Mouse (Mus musculus) lung, embryonic 16.5 days (tissue): ENCODE results near the gene Hdc. TPM values are rescaled to one million over a fixed set of nuclear protein-coding genes. Genes with fewer than 3 reads are reported as not detected.

Experiments used
- ATAC-seq: fragments of 200-750 bp; cut with Nextera tagmentation; 2 replicates; pipeline ENCODE4 v1.8.0; 2017; ENCODE audit warnings: low read depth, mild to moderate bottlenecking, moderate library complexity
- H3K27ac ChIP-seq: fragments of 300-500 bp; sonication (generic); 2 replicates; pipeline ENCODE4 v1.5.1; 2014; ENCODE audit warnings: mild to moderate bottlenecking, control low read depth, low read length
- H3K27me3 ChIP-seq: fragments of 300-500 bp; sonication (generic); 2 replicates; pipeline ENCODE4 v1.6.1; 2014; ENCODE audit warnings: low read depth, low read length, mixed read lengths; ENCODE audit not compliant: control insufficient read depth, insufficient read depth
- H3K36me3 ChIP-seq: fragments of 300-500 bp; sonication (generic); 2 replicates; pipeline ENCODE4 v1.6.1; 2014; ENCODE audit warnings: low read length; ENCODE audit not compliant: control insufficient read depth, insufficient read depth
- H3K4me1 ChIP-seq: fragments of 300-500 bp; sonication (generic); replicated peaks from 2 replicates; pipeline ENCODE4 v1.6.1; 2014; ENCODE audit warnings: low read length, mixed read lengths; ENCODE audit not compliant: control insufficient read depth, insufficient read depth
- H3K4me2 ChIP-seq: fragments of 300-500 bp; sonication (generic); 2 replicates; pipeline ENCODE4 v1.6.1; 2014; ENCODE audit warnings: low read depth, low read length, control low read depth
- H3K4me3 ChIP-seq: fragments of 300-500 bp; sonication (generic); 2 replicates; pipeline ENCODE4 v1.5.1; 2014; ENCODE audit warnings: mild to moderate bottlenecking, low read length, control low read depth
- H3K9ac ChIP-seq: fragments of 300-500 bp; sonication (generic); 2 replicates; pipeline ENCODE4 v1.6.1; 2014; ENCODE audit warnings: low read length, control low read depth
- H3K9me3 ChIP-seq: fragments of 300-500 bp; sonication (generic); 2 replicates; pipeline ENCODE4 v1.6.1; 2016; ENCODE audit warnings: low read length; ENCODE audit not compliant: control insufficient read depth
- WGBS: fragments of 180-500 bp; shearing (Covaris S2); extraction: QIAGEN DNeasy Blood & Tissue Kit; methylation state at CpG from one replicate; pipeline ENCODE4 v1.1.7; 2014; 5-methylcytosine and 5-hydroxymethylcytosine counted together
- polyA plus RNA-seq: library from polyadenylated mRNA; unstranded; fragments of >200 nt; fragmentation: Nextera tagmentation; extraction: Ambion mirVana; gene quantifications from 2 replicates; pipeline ENCODE4 v1.2.1, GENCODE M21; 2015

Gene Hdc
- 12.3 and 16.9 TPM in 2 replicates for polyA plus RNA-seq

GRCm38 (mm10) chr2:126619249-126619704 lies at the start of gene Hdc:
Gene Hdc, minus strand, starts transcription at chr2:126619299.
- WGBS = 53% methylated on average over 14 of the region's 14 CpGs
- Histone ChIP-seq H3K36me3 (no peaks in the 10 kb centered on the region), H3K27me3 (no peaks in the 10 kb centered on the region), H3K4me3 (no peak within 1 kb of the TSS), H3K9ac (no peak within 1 kb of the TSS), H3K4me2 (no peak within 1 kb of the TSS), H3K9me3 (no peaks in the 10 kb centered on the region), H3K4me1 (no peaks in the 10 kb centered on the region), H3K27ac (no peak within 1 kb of the TSS)
- ATAC-seq = no peak

- ATAC-seq = no peak
Observed at GRCm38 (mm10) chr2:126668621-126669252, 49.6 kb upstream of the Hdc start.

DNA sequence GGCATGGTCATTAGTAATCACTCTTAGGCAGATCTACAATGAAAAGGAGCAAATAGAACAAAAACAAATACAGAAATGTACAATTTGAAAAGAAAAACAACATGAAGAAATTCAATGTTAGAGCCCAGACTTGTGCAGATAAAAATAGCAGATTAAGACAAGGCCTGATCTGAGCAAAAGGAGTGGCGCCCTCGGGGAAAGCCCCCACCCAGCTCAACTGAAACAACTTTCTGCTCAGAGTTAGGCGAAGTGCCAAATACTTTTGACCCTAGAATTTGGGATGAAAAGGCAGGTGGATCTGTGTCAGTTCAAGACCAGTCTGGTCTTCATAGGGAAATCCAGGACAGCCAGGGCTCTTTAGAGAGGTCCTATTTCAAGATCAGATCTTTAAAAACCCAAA lies 46.9 kb upstream of the Hdc start:
- H3K4me2 ChIP-seq = no peak overlapping the region
- H3K9me3 ChIP-seq = no peaks in the 10 kb centered on the region
- H3K4me3 ChIP-seq = no peak overlapping the region
- H3K36me3 ChIP-seq = no peaks in the 10 kb centered on the region
- no peaks in the 10 kb centered on the region for H3K27me3 ChIP-seq
- ATAC-seq = no peak
- no peak overlapping the region for H3K27ac ChIP-seq
- H3K4me1 ChIP-seq = no peaks in the 10 kb centered on the region
- H3K9ac ChIP-seq = no peak overlapping the region
- WGBS = 75% methylated on average over 3 of the region's 3 CpGs

More at GRCm38 (mm10) chr2:126668621-126669252, 49.6 kb upstream of the Hdc start:
- no peak overlapping the region for H3K9ac ChIP-seq
- H3K27ac ChIP-seq = no peak overlapping the region
- H3K4me3 ChIP-seq = no peak overlapping the region
- H3K9me3 ChIP-seq = no peaks in the 10 kb centered on the region
- 80% methylated on average over 5 of the region's 5 CpGs for WGBS
- H3K27me3 ChIP-seq = no peaks in the 10 kb centered on the region
- H3K4me1 ChIP-seq = peaks cover 11% of the 10 kb centered on the region
- no peaks in the 10 kb centered on the region for H3K36me3 ChIP-seq
- no peak overlapping the region for H3K4me2 ChIP-seq

GRCm38 (mm10) chr2:126663481-126663880 lies 44.4 kb upstream of the Hdc start:
- H3K4me1 ChIP-seq = no peaks in the 10 kb centered on the region
- H3K4me2 ChIP-seq = no peak overlapping the region
- ATAC-seq = no peak
- H3K9me3 ChIP-seq = no peaks in the 10 kb centered on the region
- H3K27me3 ChIP-seq = no peaks in the 10 kb centered on the region
- H3K4me3 ChIP-seq = no peak overlapping the region
- no peaks in the 10 kb centered on the region for H3K36me3 ChIP-seq
- no peak overlapping the region for H3K27ac ChIP-seq
- 40% methylated on average over 4 of the region's 4 CpGs for whole genome bisulfite sequencing
- no peak overlapping the region for H3K9ac ChIP-seq

DNA sequence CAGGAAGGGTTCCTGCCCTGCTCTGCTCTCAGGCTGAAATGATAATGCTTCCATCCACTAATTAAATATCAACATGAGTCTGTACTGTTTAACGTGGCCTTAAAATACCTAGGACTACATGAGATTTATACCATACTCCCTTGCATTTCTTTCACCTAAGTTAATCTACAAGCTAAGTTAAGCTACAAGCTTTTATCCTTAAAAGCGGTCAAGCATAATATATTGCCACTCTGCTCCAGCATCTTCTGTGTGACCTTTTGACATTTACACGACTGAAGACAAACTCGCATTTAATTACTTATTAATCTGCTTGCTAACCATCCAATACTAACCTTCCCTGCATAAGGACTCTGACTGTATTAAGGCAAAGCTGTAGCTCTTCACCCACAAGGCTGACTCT lies 33.8 kb upstream of the Hdc start:
- no peak overlapping the region for H3K27ac ChIP-seq

DNA sequence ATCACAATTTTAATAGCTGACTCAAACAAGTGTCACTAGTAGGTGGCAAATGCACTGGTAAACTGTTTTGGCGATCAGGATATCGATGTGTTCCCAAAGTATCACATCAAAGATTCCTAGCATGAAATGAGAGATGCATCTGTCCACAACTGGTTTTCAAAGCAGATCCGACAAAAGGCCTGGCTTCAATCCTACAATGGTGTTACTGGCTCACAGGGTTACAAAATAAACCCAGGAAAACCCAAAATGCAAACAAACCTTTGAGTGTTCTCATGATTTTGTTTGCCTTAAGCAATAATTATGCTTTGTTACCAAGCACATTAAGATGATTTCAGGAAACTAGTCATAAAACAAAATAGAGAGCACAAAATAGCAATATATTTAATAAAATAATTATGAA lies 28.7 kb upstream of the Hdc start:
- H3K4me1 ChIP-seq = no peaks in the 10 kb centered on the region
- H3K27me3 ChIP-seq = no peaks in the 10 kb centered on the region
- no peak overlapping the region for H3K27ac ChIP-seq
- WGBS = 78% methylated on average over 3 of the region's 3 CpGs
- H3K9ac ChIP-seq = no peak overlapping the region
- H3K4me3 ChIP-seq = no peak overlapping the region
- no peak overlapping the region for H3K4me2 ChIP-seq
- H3K9me3 ChIP-seq = no peaks in the 10 kb centered on the region
- no peak for ATAC-seq
- peaks cover 44% of the 10 kb centered on the region for H3K36me3 ChIP-seq

More for the DNA sequence above, 33.8 kb upstream of the Hdc start:
- Histone ChIP-seq H3K9me3 (no peaks in the 10 kb centered on the region), H3K4me3 (no peak overlapping the region), H3K36me3 (peaks cover 29% of the 10 kb centered on the region), H3K4me2 (no peak overlapping the region), H3K4me1 (no peaks in the 10 kb centered on the region), H3K27me3 (no peaks in the 10 kb centered on the region), H3K9ac (no peak overlapping the region)
- ATAC-seq = no peak
- WGBS = 77% methylated on average over 4 of the region's 4 CpGs

DNA sequence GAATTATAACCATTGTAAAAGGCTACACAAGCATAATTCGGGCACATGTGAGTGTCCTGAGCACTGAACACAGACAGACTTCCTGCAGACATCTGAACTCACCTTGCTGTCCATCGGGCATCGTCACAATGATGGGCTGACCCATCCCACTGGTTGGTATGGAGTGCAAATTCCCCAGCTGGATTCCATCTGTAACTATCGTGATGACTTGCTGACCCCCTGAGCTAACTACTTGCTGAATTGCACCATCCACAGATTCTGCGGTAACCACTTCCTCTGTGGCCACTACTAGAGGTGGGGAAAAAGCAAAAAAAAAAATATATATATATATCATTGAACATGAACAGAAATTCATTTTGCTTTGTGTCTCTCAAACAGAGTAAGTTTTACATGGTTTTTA lies 27.4 kb upstream of the Hdc start:
- Histone ChIP-seq H3K36me3 (peaks cover 37% of the 10 kb centered on the region), H3K4me1 (no peaks in the 10 kb centered on the region), H3K9me3 (no peaks in the 10 kb centered on the region), H3K27ac (no peak overlapping the region), H3K9ac (no peak overlapping the region), H3K4me3 (no peak overlapping the region), H3K27me3 (no peaks in the 10 kb centered on the region), H3K4me2 (no peak overlapping the region)
- ATAC-seq = no peak
- WGBS = 85% methylated on average over 5 of the region's 5 CpGs

DNA sequence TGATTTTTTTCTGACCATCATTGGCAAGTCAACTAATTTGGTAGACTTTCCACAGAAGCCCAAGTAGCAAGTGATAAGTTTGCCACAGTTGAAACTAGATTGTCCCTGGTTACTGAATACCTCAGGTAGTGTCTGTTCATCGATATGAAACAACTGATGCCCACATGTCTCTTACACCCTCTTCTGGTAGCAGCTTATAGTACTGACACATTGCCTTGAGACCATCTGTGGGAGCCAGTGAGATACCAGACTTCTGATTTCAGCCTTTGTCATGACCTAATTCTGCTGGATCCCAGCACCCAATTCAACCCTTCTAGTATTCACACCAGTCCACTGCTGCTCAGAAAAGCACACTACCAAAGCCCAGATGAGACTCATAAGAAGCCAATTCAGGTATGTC lies 25.7 kb upstream of the Hdc start:
- WGBS = 94% methylated on average over 1 of the region's 1 CpGs
- no peak for ATAC-seq
- no peak overlapping the region for H3K27ac ChIP-seq
- H3K36me3 ChIP-seq = peaks cover 35% of the 10 kb centered on the region
- no peak overlapping the region for H3K4me3 ChIP-seq
- H3K4me2 ChIP-seq = no peak overlapping the region
- no peaks in the 10 kb centered on the region for H3K27me3 ChIP-seq
- no peaks in the 10 kb centered on the region for H3K9me3 ChIP-seq
- H3K9ac ChIP-seq = no peak overlapping the region
- H3K4me1 ChIP-seq = no peaks in the 10 kb centered on the region

GRCm38 (mm10) chr2:126640298-126640697 lies 21.2 kb upstream of the Hdc start:
- Histone ChIP-seq H3K4me1 (no peaks in the 10 kb centered on the region), H3K27ac (no peak overlapping the region), H3K4me2 (no peak overlapping the region), H3K4me3 (no peak overlapping the region), H3K9ac (no peak overlapping the region), H3K27me3 (no peaks in the 10 kb centered on the region), H3K36me3 (peaks cover 26% of the 10 kb centered on the region), H3K9me3 (no peaks in the 10 kb centered on the region)
- no peak for ATAC-seq
- 89% methylated on average over 2 of the region's 2 CpGs for WGBS
